Mouse (Mus musculus) hindbrain, embryonic 14.5 days (tissue): Measurements from ENCODE around the gene Rbm4. TPM values are rescaled to one million over a fixed set of nuclear protein-coding genes. Genes with fewer than 3 reads are reported as not detected.

Source experiments
- ATAC-seq: fragments of 200-750 bp; cut with Nextera tagmentation; 2 replicates; pipeline ENCODE4 v1.8.0; 2017; ENCODE audit warnings: moderate number of reproducible peaks, mild to moderate bottlenecking, moderate TSS enrichment, moderate library complexity; ENCODE audit not compliant: low FRiP score
- DNase-seq: peaks from one replicate; pipeline ENCODE4 v3.0.0-alpha.2; 2015; ENCODE audit warnings: low spot score
- H3K27ac ChIP-seq: fragments of 300-500 bp; sonication (generic); 2 replicates; pipeline ENCODE4 v1.5.1; 2014; ENCODE audit warnings: mild to moderate bottlenecking, moderate library complexity
- H3K27me3 ChIP-seq: fragments of 300-500 bp; sonication (generic); 2 replicates; pipeline ENCODE4 v1.6.1; 2014; ENCODE audit warnings: mild to moderate bottlenecking, low read length, mixed read lengths; ENCODE audit not compliant: control insufficient read depth, insufficient read depth
- H3K36me3 ChIP-seq: fragments of 300-500 bp; sonication (generic); replicated peaks from 2 replicates; pipeline ENCODE4 v1.6.1; 2014; ENCODE audit not compliant: control insufficient read depth, insufficient read depth
- H3K4me1 ChIP-seq: fragments of 300-500 bp; sonication (generic); replicated peaks from 2 replicates; pipeline ENCODE4 v1.6.1; 2014; ENCODE audit warnings: antibody characterized with exemption, low read length, mixed read lengths; ENCODE audit not compliant: control insufficient read depth, insufficient read depth
- H3K4me2 ChIP-seq: fragments of 300-500 bp; sonication (generic); replicated peaks from 2 replicates; pipeline ENCODE4 v1.6.1; 2014; ENCODE audit warnings: mild to moderate bottlenecking, moderate library complexity
- H3K4me3 ChIP-seq: fragments of 300-500 bp; sonication (generic); replicated peaks from 2 replicates; pipeline ENCODE4 v1.5.1; 2014; ENCODE audit warnings: mild to moderate bottlenecking, low read length
- H3K9ac ChIP-seq: fragments of 300-500 bp; sonication (generic); 2 replicates; pipeline ENCODE4 v1.6.1; 2014
- H3K9me3 ChIP-seq: fragments of 300-500 bp; sonication (generic); 2 replicates; pipeline ENCODE4 v1.6.1; 2016; ENCODE audit warnings: low read length; ENCODE audit not compliant: control insufficient read depth
- WGBS: fragments of 180-500 bp; shearing (Covaris S2); extraction: QIAGEN DNeasy Blood & Tissue Kit; methylation state at CpG from one replicate; pipeline ENCODE4 v1.1.7; 2014; 5-methylcytosine and 5-hydroxymethylcytosine counted together
- polyA plus RNA-seq: library from polyadenylated mRNA; unstranded; fragments of >200 nt; fragmentation: Nextera tagmentation; extraction: Ambion mirVana; gene quantifications from 2 replicates; pipeline ENCODE4 v1.2.1, GENCODE M21; 2014

Rbm4 gene
- polyA plus RNA-seq, 1 experiment from 2014 or later = 78.9 TPM

DNA sequence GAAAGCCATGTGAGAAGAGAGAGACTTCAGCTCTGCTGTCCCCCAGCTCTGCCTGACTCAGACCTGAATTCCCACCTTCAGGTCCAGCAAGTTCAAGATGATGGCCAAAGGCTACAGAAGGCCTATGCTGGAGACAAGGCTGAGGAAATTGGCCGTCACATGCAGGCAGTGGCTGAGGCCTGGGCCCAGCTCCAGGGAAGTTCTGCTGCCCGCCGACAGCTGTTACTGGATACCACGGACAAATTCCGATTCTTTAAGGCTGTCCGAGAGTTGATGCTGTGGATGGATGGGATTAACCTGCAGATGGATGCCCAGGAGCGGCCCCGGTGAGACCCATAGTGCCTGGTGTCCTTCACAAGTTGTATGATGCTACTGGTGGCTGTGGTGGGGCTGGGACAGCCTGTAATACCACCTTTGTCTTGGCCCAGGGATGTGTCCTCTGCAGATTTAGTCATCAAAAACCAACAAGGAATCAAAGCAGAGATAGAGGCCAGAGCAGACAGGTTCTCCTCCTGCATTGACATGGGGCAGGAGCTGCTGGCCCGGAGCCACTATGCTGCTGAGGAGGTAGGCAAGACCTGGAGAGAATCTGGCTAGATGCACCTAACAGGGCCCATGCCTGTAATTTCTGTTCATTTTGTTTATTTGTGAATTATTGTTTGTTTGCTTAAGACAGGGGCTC is 45.9 kb downstream of the Rbm4 start:
- H3K27ac ChIP-seq = no peak overlapping the region
- ATAC-seq (no peak), DNase-seq (no peak)
- H3K27me3 ChIP-seq = no peaks in the 10 kb centered on the region
- H3K9me3 ChIP-seq = no peaks in the 10 kb centered on the region
- H3K4me3 ChIP-seq = no peak overlapping the region
- no peak overlapping the region for H3K4me2 ChIP-seq
- H3K36me3 ChIP-seq = peaks cover 98% of the 10 kb centered on the region
- no peaks in the 10 kb centered on the region for H3K4me1 ChIP-seq
- 97% methylated on average over 9 of the region's 9 CpGs for WGBS
- no peak overlapping the region for H3K9ac ChIP-seq

DNA sequence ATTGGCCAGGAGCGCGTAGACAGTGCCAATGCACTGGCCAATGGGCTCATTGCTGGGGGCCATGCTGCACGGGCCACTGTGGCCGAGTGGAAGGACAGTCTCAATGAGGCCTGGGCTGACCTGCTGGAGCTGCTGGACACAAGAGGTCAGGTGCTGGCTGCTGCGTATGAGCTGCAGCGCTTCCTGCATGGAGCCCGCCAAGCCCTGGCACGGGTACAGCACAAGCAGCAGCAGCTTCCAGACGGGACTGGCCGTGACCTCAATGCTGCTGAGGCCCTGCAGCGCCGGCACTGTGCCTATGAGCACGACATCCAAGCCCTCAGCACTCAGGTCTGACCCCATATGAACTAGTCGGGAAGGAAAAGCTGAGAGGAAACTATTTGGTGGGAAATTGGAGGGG is 47.1 kb downstream of the Rbm4 start:
- 86% methylated on average over 14 of the region's 14 CpGs for WGBS
- no peak for DNase-seq
- no peak overlapping the region for H3K9ac ChIP-seq
- H3K27ac ChIP-seq = no peak overlapping the region
- peaks cover 98% of the 10 kb centered on the region for H3K36me3 ChIP-seq
- no peaks in the 10 kb centered on the region for H3K9me3 ChIP-seq
- no peaks in the 10 kb centered on the region for H3K27me3 ChIP-seq
- H3K4me3 ChIP-seq = no peak overlapping the region
- no peak for ATAC-seq
- no peak overlapping the region for H3K4me2 ChIP-seq
- no peaks in the 10 kb centered on the region for H3K4me1 ChIP-seq

DNA sequence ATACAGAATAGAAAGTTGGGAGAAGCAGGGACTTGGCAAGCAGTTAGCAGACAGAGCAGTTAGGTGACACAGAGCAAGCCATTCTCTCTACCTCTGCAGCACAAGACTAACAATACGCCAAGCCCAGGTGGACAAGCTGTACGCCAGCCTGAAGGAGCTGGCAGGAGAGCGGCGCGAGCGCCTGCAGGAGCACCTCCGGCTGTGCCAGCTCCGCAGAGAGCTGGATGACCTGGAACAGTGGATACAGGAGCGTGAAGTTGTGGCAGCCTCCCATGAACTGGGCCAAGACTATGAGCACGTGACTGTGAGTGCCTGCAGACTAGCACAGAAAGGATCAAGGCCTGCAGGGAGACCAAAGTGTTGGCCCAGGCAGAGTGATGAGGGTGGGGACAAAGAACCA is 48.0 kb downstream of the Rbm4 start:
- Histone ChIP-seq H3K36me3 (peaks cover 98% of the 10 kb centered on the region), H3K27me3 (no peaks in the 10 kb centered on the region), H3K4me1 (no peaks in the 10 kb centered on the region), H3K9me3 (no peaks in the 10 kb centered on the region), H3K4me2 (no peak overlapping the region), H3K4me3 (no peak overlapping the region), H3K27ac (no peak overlapping the region), H3K9ac (no peak overlapping the region)
- DNase-seq = no peak
- ATAC-seq = no peak
- WGBS = 96% methylated on average over 10 of the region's 10 CpGs

DNA sequence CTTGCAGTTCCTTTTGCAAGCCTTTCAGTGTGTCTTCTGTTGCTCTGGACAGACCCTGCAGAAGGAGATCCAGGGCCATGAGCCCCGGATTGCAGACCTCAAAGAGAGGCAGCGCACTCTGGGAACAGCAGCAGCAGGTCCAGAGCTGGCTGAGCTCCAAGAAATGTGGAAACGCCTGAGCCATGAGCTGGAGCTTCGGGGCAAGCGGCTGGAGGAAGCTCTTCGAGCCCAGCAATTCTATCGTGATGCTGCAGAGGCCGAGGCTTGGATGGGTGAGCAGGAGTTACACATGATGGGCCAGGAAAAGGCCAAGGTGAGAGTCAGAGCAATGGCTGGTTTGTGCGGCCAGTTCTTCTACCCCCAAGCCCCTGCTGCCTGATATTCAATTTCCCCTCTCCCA is 48.6 kb downstream of the Rbm4 start:
- H3K36me3 ChIP-seq = peaks cover 98% of the 10 kb centered on the region
- no peak overlapping the region for H3K4me2 ChIP-seq
- no peaks in the 10 kb centered on the region for H3K4me1 ChIP-seq
- H3K27me3 ChIP-seq = no peaks in the 10 kb centered on the region
- no peaks in the 10 kb centered on the region for H3K9me3 ChIP-seq
- 76% methylated on average over 9 of the region's 9 CpGs for WGBS
- H3K27ac ChIP-seq = no peak overlapping the region
- no peak overlapping the region for H3K9ac ChIP-seq
- H3K4me3 ChIP-seq = no peak overlapping the region
- DNase-seq (peak; percentile 47), ATAC-seq (no peak)

DNA sequence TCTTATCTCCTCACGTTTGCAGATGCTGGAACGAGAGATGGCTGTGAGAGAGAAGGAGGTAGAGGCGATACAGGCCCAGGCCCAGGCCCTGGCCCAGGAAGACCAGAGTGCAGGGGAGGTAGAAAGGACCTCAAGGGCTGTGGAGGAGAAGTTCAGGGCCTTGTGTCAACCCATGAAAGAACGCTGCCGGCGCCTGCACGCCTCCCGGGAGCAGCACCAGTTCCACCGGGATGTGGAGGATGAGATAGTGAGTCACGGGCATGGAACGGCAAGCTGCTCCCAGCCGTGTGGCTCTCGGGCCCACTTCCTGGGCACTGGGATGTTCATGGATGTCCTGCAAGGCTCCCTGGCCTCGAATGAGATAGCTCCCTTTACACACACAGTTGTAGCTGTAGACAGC is 49.7 kb downstream of the Rbm4 start:
- Histone ChIP-seq H3K4me3 (no peak overlapping the region), H3K27ac (no peak overlapping the region), H3K27me3 (no peaks in the 10 kb centered on the region), H3K36me3 (peaks cover 98% of the 10 kb centered on the region), H3K9me3 (no peaks in the 10 kb centered on the region), H3K4me2 (no peak overlapping the region), H3K9ac (no peak overlapping the region), H3K4me1 (no peaks in the 10 kb centered on the region)
- ATAC-seq (no peak), DNase-seq (no peak)
- WGBS = 79% methylated on average over 14 of the region's 14 CpGs

DNA sequence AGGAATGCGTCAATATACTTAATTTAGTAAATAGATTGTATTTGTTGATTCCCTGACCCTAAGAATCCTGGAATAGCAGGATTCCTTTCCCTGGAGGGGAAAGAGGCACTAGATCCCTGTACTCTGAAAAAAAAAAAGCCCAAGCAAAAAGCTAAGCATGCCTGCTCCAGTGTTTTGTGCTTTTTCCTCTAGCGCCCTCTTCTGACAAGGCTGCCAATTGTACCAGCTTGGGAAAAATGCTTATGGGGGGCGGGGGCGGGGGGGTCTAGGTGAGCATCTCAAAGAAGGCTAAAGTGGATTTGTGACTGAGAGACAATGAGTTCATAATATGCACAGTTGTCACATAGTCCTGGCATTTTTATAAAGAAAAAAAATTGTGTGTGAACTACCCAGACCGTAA is 50.2 kb downstream of the Rbm4 start:
- no peaks in the 10 kb centered on the region for H3K9me3 ChIP-seq

DNA sequence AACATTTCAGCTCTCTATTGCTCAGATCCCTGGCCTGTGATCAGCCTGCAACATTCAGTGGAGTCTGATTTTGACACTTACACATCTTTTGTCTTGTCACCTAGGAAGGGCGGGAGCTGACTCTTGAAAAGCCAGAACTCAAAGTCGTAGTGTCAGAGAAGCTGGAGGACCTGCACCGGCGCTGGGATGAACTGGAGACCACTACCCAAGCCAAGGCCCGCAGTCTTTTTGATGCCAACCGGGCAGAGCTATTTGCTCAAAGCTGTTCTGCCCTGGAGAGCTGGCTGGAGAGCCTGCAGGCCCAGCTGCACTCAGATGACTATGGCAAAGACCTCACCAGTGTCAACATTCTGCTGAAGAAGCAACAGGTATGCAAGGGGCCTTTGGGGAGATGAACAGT is 51.5 kb downstream of the Rbm4 start:
- no peaks in the 10 kb centered on the region for H3K4me1 ChIP-seq
- no peak for ATAC-seq
- H3K4me3 ChIP-seq = no peak overlapping the region
- H3K4me2 ChIP-seq = no peak overlapping the region
- H3K9ac ChIP-seq = no peak overlapping the region
- no peak for DNase-seq
- H3K36me3 ChIP-seq = peaks cover 98% of the 10 kb centered on the region
- no peaks in the 10 kb centered on the region for H3K9me3 ChIP-seq
- WGBS = 93% methylated on average over 6 of the region's 6 CpGs
- no peaks in the 10 kb centered on the region for H3K27me3 ChIP-seq
- H3K27ac ChIP-seq = no peak overlapping the region

More for the DNA sequence above, 50.2 kb downstream of the Rbm4 start:
- H3K9ac ChIP-seq = no peak overlapping the region
- no peak overlapping the region for H3K4me3 ChIP-seq
- 44% methylated on average over 5 of the region's 5 CpGs for WGBS
- H3K4me2 ChIP-seq = no peak overlapping the region
- no peaks in the 10 kb centered on the region for H3K4me1 ChIP-seq
- DNase-seq (peak; percentile 52), ATAC-seq (no peak)
- peaks cover 98% of the 10 kb centered on the region for H3K36me3 ChIP-seq
- no peaks in the 10 kb centered on the region for H3K27me3 ChIP-seq
- H3K27ac ChIP-seq = no peak overlapping the region

DNA sequence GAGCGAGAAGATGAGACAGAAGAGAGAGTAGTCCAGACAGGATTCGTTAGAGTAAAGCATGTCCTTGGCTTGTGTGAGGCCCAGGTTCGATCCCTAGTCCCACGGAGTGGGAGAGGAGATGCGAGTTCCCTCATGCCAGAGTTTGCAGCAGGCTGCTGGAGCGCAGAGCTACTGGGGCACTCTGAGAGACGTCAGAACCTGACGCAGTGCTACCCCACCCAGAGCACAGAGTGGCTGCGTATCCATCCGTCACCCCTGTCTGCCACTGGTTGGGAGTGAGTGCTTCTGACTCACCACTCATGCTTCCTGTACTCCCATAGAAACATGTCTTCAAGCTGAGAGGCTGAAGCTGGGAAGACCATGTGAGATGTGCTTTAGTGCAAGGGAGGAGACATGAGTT is 52.2 kb downstream of the Rbm4 start:
- H3K27me3 ChIP-seq = no peaks in the 10 kb centered on the region
- WGBS = 81% methylated on average over 10 of the region's 10 CpGs
- H3K9ac ChIP-seq = no peak overlapping the region
- ATAC-seq (no peak), DNase-seq (no peak)
- H3K4me3 ChIP-seq = no peak overlapping the region
- no peaks in the 10 kb centered on the region for H3K4me1 ChIP-seq
- H3K4me2 ChIP-seq = no peak overlapping the region
- H3K27ac ChIP-seq = no peak overlapping the region
- H3K36me3 ChIP-seq = peaks cover 98% of the 10 kb centered on the region
- no peaks in the 10 kb centered on the region for H3K9me3 ChIP-seq

DNA sequence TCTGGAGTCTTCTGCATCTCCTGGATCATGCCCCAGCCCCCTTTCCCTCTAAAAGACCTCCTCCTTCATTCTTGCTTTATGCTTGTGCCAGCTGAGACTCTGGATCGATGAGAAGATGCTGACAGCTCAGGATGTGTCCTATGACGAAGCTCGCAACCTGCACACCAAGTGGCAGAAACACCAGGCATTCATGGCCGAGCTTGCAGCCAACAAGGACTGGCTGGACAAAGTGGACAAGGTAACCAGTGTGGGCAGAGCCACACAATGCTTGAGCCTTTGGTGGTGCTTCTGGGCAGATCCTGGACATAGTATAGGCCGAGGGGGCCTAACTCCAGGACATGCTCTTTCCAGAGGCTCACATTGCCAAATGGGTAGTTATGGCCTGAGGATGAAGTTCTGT is 53.9 kb downstream of the Rbm4 start:
- H3K4me3 ChIP-seq = no peak overlapping the region

DNA sequence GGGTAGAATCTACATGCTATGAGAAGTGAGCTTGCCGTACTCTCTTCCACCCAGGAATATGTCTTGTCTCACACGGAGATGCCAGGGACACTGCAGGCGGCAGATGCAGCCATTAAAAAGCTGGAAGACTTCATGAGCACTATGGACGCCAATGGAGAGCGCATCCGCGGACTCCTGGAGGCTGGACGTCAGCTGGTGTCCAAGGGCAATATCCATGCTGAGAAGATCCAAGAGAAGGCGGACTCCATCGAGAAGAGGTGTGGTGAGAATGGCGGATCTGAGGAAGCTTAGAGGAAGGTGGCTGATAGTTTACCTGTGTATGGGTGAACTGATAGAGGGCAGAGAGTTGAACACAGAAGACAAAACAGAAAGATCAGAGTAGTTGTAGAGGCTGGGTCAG is 54.6 kb downstream of the Rbm4 start:
- DNase-seq = no peak
- Histone ChIP-seq H3K9ac (no peak overlapping the region), H3K4me1 (no peaks in the 10 kb centered on the region), H3K27me3 (no peaks in the 10 kb centered on the region), H3K4me3 (no peak overlapping the region), H3K27ac (no peak overlapping the region), H3K4me2 (no peak overlapping the region), H3K9me3 (no peaks in the 10 kb centered on the region), H3K36me3 (peaks cover 94% of the 10 kb centered on the region)
- no peak for ATAC-seq
- 93% methylated on average over 11 of the region's 11 CpGs for WGBS

More for the DNA sequence above, 53.9 kb downstream of the Rbm4 start:
- ATAC-seq (no peak), DNase-seq (no peak)
- Histone ChIP-seq H3K27ac (no peak overlapping the region), H3K9me3 (no peaks in the 10 kb centered on the region), H3K36me3 (peaks cover 94% of the 10 kb centered on the region), H3K9ac (no peak overlapping the region), H3K27me3 (no peaks in the 10 kb centered on the region), H3K4me1 (no peaks in the 10 kb centered on the region), H3K4me2 (no peak overlapping the region)
- 95% methylated on average over 5 of the region's 5 CpGs for WGBS
